Mouse (Mus musculus): ENCODE results near the gene Olfr1396.

GRCm38 (mm10) chr11:49111000-49111399 is 3.7 kb downstream of the Olfr1396 start:
- TF ChIP-seq CTCF (IDR thresholded peaks at IDR 0.05; ENCODE audit: borderline replicate concordance, insufficient read depth, low read length), result no peak
- no peak for TF ChIP-seq POLR2A (IDR thresholded peaks at IDR 0.05; ENCODE audit: low read depth, low read length)
